Mouse (Mus musculus): Measurements from ENCODE around the gene Dus4l. TPM values are rescaled to one million over a fixed set of nuclear protein-coding genes. Genes with fewer than 3 reads are reported as not detected.

Dus4l gene
- polyA plus RNA-seq (2014; fragmentation: Illumina TruSeq; extraction: RNeasy Lipid Tissue Mini Kit (QIAGEN cat#74804); ENCODE audit: low read depth, low replicate concordance) = 11.3 TPM

DNA sequence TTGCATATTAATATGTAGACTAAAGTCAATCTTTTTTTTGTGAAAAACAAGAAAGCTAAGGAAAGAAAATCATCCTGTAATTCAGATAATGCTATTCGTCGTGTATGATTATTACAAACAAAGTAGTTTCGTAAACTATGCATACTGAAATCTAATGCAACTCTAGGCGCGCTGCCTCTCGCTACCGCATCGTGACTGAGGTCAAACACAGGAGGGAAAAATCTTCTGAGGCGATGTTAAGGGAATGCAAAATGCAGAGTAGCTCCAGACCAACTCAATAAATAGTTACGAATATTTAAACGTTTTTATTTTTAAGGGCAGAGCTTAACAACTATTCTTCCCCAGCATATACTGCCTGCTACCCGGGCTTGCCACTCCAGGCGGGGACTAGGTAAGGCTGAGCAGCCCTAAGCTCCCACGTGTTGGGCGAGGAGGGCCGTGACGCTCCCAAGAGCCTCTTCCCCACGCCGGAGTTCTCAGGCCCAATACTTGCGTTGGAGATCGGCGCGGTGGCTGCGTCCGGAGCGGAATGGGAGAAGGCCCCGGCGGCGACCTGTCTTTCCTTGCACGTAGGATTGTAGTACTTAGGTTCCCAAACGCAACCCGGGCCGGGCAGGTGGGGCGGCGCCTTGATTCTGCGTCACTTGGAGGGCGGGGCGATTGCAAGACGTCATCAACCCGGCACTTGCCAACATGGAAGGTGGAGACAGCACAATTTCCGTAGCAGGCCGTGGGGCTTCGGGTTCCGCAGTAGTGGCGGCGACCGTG, at the start of gene Dus4l, which contains the start of gene Cog5:
TSS of gene Dus4l (minus strand) at position 630 of the 768 bp plus-strand sequence.
TSS of gene Cog5 (plus strand) at position 673 of the 768 bp plus-strand sequence.

DNA sequence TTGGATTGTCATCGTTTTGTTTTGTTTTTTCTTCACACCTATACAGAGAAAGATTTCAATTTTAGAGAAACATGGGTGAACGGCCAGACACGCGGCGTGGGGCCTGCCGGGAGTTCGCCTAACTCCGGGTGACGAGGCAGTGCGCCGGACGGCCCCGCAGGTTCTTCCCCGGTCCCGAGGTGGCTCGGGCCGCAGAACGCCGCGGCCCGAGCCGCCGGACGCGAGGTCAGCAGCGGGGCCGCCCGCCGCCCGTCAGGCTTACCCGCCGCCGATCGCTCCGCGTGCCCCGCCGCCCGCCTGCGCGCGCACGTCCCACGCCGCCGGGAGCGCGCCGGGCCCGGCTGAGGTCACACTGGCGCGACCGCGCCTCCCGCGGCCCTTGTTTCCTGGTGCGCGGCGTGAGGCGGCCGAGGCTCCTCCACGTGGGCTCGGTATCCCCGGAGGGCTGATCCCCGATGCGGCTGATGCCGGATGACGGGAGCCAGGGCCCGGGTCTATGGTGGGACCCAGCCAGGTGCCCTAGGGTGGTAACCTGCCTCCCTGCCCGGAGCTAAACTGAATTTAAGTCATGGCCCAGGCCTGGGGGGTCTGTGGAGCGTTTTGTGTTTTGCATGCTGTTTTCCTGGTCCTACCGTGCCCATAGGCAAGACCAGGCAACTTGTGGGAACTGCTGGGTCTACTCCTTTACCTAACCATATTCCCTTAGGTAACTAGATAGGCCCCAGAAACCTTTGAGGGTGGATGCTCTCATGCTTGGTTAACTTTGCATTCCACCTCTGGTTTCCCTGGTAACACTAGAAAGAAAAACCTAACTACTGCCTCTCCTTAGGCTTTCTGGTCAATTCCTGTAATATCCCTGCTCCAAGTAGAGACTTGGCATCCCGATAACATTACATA, 20.0 kb downstream of the Dus4l start, which contains the start of gene Bcap29:
TSS of gene Bcap29 (minus strand) at position 316 of the 897 bp plus-strand sequence.

Other genes starting within 250 kb of the Dus4l start
- gene Cbll1, start 155.2 kb downstream of the Dus4l start, polyA plus RNA-seq (2014; fragmentation: Illumina TruSeq; extraction: RNeasy Lipid Tissue Mini Kit (QIAGEN cat#74804); ENCODE audit: low read depth, low replicate concordance) = 10.3 TPM
- gene Slc26a4, start 94.9 kb downstream of the Dus4l start, polyA plus RNA-seq (2014; fragmentation: Illumina TruSeq; extraction: RNeasy Lipid Tissue Mini Kit (QIAGEN cat#74804); ENCODE audit: low read depth, low replicate concordance) = 2.1 TPM
- gene Bcap29, start 20.2 kb downstream of the Dus4l start, polyA plus RNA-seq (2014; fragmentation: Illumina TruSeq; extraction: RNeasy Lipid Tissue Mini Kit (QIAGEN cat#74804); ENCODE audit: low read depth, low replicate concordance) = 37.5 TPM
- 33.3 TPM for gene Cog5, start within 50 bp of the Dus4l start, polyA plus RNA-seq (2014; fragmentation: Illumina TruSeq; extraction: RNeasy Lipid Tissue Mini Kit (QIAGEN cat#74804); ENCODE audit: low read depth, low replicate concordance)
- not detected for gene Gpr22, start 59.1 kb upstream of the Dus4l start, polyA plus RNA-seq (2014; fragmentation: Illumina TruSeq; extraction: RNeasy Lipid Tissue Mini Kit (QIAGEN cat#74804); ENCODE audit: low read depth, low replicate concordance)

All from liver, adult 10 weeks (tissue).